Mouse (Mus musculus): ENCODE data around the gene Zdhhc11.

Gene Zdhhc11

DNA sequence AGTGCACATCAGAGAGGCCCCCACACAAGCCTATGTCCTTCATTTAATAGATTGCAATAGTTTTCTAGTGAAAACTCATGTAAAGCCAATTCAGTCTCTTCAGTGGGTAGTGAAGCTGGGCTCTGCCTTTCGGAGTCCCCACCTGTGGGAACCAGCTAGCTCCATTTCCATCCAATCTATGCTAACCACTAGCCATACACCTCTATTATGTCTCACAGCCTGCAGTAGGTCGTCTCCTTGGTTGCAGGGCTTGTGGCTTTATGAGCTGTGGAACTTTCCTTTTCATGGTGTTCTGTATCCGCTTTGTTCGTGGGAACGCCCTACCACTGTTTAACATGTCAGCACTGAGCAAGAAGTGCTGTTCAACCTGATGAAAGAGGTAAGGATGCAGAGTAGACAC lies at the start of gene Zdhhc11:
Zdhhc11 (plus strand) TSS at position 301 of the 400 bp plus-strand sequence.
- DNase-seq (ENCODE audit: low read depth, low spot score), result no peak

- DNase-seq (ENCODE audit: low read depth, low spot score), result no peak
These were observed 31.4 kb upstream of the Zdhhc11 start for GRCm38 (mm10) chr13:73932201-73932600.

DNA sequence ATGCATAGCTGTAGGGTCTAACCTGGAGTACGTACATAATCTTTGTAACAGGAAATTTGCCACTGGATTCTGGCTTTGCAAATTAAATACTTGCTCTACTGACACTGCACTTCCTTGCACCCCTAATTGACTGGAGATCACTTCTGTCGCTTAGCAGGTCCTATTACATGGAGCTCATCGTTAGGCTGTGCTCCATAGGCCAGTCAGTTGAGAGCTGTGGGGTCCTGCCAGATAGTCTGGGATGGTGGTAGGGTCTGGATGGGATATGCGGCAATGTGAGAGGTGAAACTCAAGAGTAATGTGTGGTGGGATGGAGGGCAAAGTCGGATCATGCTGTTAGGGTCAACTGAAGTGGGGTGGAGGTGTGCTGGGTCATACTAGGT lies 26.7 kb upstream of the Zdhhc11 start:
- no peak for DNase-seq (ENCODE audit: low read depth, low spot score)

DNA sequence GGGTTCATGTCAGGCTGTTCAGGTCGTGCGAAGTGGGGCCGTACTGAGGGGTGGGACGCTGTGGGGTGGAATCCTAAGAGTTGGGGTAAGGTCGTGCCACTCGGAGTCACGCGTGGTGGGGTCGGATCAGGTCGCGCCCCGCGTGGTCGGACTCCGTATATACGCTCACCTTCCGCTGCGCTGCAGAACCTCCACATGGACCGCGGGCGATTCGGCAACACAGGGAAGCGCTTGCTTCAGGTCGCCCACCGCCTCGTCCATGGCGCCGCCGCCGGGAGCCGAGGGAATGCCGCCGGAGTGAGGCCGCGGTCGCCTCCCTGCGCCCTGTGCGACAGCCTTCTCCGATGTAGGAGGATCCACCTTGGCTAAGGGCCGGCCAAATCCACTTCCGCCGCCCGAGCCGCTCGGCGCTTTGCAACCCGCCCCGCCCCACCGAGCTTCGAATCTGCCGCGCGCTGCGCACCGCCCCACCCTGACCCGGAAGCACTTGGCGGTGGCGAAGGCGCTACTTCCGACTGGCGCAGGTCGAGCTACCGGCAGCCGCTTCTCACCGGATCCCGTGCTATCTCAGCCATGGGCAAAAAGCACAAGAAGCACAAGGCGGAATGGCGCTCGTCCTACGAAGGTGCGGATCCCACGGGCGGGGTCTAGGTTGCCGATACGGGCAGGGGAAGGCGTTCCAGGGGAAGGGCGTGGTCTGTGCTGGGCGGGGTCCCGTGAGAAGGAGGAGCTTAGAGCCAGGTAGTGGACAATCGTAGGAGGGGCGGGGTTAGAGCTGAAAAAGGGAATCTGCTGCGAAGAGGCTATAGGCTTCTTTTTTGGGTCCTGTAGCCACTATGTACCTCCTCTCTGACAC lies 26.1 kb upstream of the Zdhhc11 start, which contains the start of the genes Trip13 and Brd9:
Trip13 (minus strand) TSS at position 464 of the 856 bp plus-strand sequence.
Brd9 (plus strand) TSS at position 491 of the 856 bp plus-strand sequence.
- peak; percentile 90 for DNase-seq (ENCODE audit: low read depth, low spot score)

GRCm38 (mm10) chr13:73938177-73938560 lies 25.5 kb upstream of the Zdhhc11 start:
- peak; percentile 31 for DNase-seq (ENCODE audit: low read depth, low spot score)

- no peak for DNase-seq (ENCODE audit: low read depth, low spot score)
These were observed 24.6 kb upstream of the Zdhhc11 start for GRCm38 (mm10) chr13:73939101-73939500.

DNA sequence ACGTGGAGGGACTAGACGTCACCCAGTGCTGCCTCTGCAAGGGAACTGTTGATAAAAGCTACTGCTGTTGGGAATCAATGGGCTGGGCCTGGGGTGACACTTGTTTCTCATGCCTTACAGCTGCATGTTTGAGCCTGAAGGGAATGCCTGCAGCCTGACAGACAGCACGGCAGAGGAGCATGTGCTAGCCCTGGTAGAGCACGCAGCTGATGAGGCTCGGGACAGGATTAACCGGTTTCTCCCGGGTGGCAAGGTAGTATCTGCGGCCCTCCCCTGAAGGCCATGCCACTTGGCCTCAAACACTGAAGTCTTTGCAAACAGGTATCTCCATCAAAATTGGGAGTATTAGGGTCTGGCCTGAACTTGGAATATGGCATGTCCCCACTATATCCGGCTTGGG lies 19.0 kb upstream of the Zdhhc11 start:
- DNase-seq (ENCODE audit: low read depth, low spot score), result no peak

DNA sequence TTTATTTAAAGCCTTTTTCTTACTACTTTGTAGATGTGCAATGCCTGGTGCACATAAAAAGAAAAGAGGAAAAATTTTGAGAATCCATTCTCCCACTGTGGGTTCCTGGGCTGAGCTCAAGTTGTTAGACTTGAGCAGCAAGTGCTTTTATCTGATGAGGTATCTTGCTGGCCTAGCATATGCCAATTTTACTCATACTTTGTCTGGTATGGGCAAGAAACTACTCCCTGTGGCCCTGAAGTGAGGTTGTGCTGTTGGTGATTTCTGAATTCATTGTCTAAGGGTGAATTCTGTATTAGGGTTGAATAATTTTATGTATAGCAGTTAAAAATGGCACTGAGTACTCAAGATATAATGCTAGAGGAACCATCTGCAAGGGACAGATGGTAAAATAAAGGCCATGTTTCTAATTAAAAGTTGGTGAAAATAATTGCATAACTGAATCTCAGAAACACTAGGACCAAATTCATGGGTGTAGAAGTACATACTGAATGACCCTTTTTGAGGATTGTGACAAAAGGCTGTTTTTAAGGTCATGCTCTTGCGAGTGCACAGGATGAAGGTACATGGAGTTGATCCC lies 10.0 kb upstream of the Zdhhc11 start:
- peak; percentile 49 for DNase-seq (ENCODE audit: low read depth, low spot score)

DNA sequence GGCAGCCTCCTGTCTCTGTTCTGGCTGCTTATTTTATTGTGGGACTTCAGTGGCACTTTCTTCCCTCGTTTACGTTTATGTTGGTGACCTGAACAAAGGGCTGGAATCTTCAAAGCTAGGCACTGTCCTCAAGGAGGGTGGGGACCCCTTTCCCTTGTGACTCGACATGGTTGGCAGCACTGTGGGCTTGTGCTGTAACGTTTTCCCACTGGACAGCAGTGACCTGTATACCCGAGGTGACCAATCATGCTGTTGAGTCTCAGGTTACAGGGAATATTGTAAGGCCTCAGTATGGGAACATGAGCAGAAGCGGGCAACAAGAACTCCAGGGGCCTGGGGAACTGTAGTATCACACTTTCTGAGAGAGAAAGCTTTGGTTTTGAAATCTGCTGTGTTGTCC lies 9.0 kb upstream of the Zdhhc11 start:
- no peak for DNase-seq (ENCODE audit: low read depth, low spot score)

DNA sequence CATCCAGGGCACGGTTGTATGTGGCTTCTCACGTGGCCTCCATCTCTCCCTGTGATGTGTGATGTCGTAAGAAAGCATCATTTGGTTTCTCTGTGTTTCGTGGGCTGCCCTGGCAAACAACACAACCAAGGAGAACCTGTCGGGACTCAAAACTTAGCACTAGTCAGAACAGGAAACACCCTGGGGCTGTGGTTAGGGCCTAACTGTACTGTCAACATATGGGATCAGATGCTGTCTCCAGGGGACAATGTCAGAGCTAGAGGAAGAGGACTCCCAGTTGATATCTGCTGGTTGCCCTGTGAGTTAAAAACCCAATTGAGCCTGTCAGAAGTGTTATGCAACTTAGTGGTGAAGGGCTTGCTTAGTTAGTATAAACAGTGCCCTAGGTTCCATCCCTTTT lies 8.1 kb upstream of the Zdhhc11 start:
- DNase-seq (ENCODE audit: low read depth, low spot score), result no peak

DNA sequence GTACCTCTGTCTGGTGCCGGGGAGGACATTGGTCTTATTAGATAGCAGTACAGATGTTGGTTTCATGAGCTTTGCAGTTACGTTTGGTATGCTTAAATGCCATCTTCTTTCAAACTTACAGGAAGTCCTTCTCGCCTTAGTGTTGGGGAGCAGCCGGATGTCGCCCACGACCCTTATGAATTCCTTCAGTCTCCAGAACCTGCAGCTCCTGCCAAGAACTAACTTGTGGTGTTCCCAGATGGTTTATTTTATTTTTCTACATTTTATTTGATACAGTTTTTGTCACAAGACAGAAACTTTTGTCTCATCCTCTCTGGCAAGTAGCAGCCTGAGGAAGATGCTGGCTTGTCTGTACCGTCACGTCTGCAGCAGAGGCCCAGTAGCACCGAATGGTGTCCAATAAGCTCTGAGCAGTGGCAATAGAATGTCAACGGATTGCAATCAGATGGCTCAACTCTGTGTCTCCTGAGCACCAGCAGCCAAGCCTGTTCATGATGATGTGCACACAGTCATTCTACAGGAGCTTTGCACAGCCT lies 3.5 kb upstream of the Zdhhc11 start:
- peak; percentile 81 for DNase-seq (ENCODE audit: low read depth, low spot score)

DNA sequence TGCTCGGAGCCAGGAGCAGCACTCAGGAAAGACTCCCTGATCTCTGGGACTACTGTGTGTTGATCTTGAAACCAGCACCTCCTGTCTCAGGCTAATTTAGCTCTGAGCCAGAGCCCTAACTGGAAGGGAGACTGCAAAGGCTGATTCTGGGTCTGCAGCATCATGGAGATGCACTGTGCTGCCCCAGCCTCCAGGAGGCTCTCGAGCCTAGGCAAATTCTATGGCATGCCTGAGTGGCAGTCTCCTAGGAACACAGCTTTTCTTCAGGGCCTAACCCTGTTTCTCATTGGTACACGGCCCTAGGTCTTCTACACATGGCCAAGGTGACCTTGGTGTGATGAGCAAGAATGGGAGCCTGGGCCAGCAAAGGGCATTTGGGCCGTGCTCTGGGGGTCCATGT lies 2.5 kb upstream of the Zdhhc11 start:
- peak; percentile 56 for DNase-seq (ENCODE audit: low read depth, low spot score)

GRCm38 (mm10) chr13:73970545-73971448 lies 7.1 kb downstream of the Zdhhc11 start:
- peak; percentile 83 for DNase-seq (ENCODE audit: low read depth, low spot score)

GRCm38 (mm10) chr13:73974523-73974922 lies 10.9 kb downstream of the Zdhhc11 start:
- no peak for DNase-seq (ENCODE audit: low read depth, low spot score)

GRCm38 (mm10) chr13:73976935-73977334 lies 13.3 kb downstream of the Zdhhc11 start:
- no peak for DNase-seq (ENCODE audit: low read depth, low spot score)

DNA sequence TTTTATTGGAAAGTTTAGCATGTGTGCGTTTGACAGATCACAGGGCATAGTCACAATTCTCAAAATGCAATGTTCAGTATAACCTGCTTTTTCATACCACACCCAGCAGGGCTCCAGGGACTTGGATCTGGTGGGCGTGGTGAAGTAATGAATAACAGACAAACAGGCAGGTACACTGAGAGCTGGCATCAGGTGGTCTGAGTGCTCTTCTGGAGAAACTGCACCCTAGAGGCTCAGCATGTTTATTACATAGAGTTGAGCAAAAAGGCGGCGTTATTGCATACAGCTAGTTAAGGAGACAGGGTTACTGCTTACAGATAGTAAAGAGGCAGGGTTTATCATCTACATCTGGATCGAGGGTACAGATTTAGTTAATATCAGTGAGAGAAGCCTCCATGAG lies 26.7 kb downstream of the Zdhhc11 start:
- no peak for DNase-seq (ENCODE audit: low read depth, low spot score)

GRCm38 (mm10) chr13:73990761-73991160 lies 27.1 kb downstream of the Zdhhc11 start:
- no peak for DNase-seq (ENCODE audit: low read depth, low spot score)

- no peak for DNase-seq (ENCODE audit: low read depth, low spot score)
These were observed 27.6 kb downstream of the Zdhhc11 start for GRCm38 (mm10) chr13:73991267-73991666.

GRCm38 (mm10) chr13:73996456-73996855 lies 32.8 kb downstream of the Zdhhc11 start:
- DNase-seq (ENCODE audit: low read depth, low spot score), result no peak

GRCm38 (mm10) chr13:74000519-74000918 lies 36.9 kb downstream of the Zdhhc11 start:
- no peak for DNase-seq (ENCODE audit: low read depth, low spot score)

DNA sequence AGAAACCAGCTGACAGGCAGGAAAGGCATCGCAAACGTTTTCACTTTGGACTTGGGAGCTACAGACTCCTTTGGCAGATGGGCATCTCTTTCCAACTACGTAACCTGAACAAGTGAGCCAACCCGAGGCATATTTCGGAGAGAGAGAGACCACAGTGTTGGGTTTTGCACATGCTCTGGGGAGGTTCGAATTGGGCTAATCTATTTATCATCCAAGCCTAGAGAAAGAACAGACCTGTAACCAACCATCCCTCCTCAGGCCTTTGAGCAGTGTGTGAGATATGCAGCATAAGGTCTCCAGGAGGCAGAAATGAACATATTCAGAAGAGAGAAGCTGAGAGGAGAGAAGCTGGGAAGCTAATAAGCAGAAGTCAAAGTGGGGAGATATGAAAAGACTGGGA lies 37.3 kb downstream of the Zdhhc11 start:
- DNase-seq (ENCODE audit: low read depth, low spot score), result peak; percentile 44

DNA sequence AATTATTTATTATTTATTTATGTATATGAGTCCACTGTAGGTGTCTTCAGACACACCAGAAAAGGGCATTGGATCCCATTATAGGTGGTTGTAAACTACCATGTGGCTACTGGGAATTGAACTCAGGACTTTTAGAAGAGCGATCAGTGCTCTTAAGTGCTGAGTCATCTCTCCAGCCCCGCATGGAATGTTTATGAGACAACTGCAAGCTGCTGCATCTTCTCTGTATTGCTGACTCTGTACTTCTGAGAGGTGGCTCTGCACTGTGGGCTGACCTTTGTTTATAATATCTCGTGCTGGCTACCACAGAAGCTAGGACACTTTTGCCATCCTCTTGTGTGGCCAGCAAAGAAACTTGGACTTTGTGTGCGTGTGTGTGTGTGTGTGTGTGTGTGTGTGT lies 37.8 kb downstream of the Zdhhc11 start:
- no peak for DNase-seq (ENCODE audit: low read depth, low spot score)
